Mouse (Mus musculus) small intestine, adult 2 months (tissue): ENCODE measurements around the gene Cabcoco1.

Source experiments
- CTCF ChIP-seq: fragments of 200-500 bp; IDR thresholded peaks from 2 replicates; pipeline ENCODE4 v1.5.1; 2012; ENCODE audit warnings: low read depth, mild to moderate bottlenecking, control low read depth, inconsistent platforms, low read length, moderate library complexity, mixed read lengths; ENCODE audit not compliant: insufficient replicate concordance, insufficient read length; ENCODE audit errors: extremely low read depth
- POLR2A ChIP-seq: fragments of 200-500 bp; IDR thresholded peaks from 2 replicates; pipeline ENCODE4 v1.6.1; 2012; ENCODE audit warnings: low read depth, mild to moderate bottlenecking, control low read depth, inconsistent platforms, low read length, moderate library complexity

GRCm38 (mm10) chr10:68490781-68491180 is 50.9 kb downstream of the Cabcoco1 start:
- TF ChIP-seq CTCF (no peak), POLR2A (no peak)
